Mouse (Mus musculus) cerebellum, adult 18-20 months (tissue): Measurements from ENCODE around the gene Polr2e.

ENCODE experiments used
- DNase-seq, 2 experiments: peaks; one replicate each; pipeline ENCODE4 v3.0.0; 2021

Polr2e gene

GRCm38 (mm10) chr10:80039559-80039979 lies at the start of gene Polr2e:
Gene Polr2e, minus strand, starts transcription at chr10:80039795.
- peak; percentile 96 to 97 for DNase-seq

- DNase-seq, result no peak
Measured at GRCm38 (mm10) chr10:80089146-80089545, 49.6 kb upstream of the Polr2e start.

- DNase-seq, result no peak
Measured at GRCm38 (mm10) chr10:80087483-80087882, 47.9 kb upstream of the Polr2e start.

GRCm38 (mm10) chr10:80086847-80087246 lies 47.3 kb upstream of the Polr2e start:
- DNase-seq, result peak; percentile 25 to 36

GRCm38 (mm10) chr10:80084817-80085487 lies 45.4 kb upstream of the Polr2e start:
- peak; percentile 61 to 65 for DNase-seq

GRCm38 (mm10) chr10:80081075-80081474 lies 41.5 kb upstream of the Polr2e start:
- no peak for DNase-seq

- DNase-seq, result no peak
Measured at GRCm38 (mm10) chr10:80080396-80081070, 40.9 kb upstream of the Polr2e start.

- no peak for DNase-seq
Measured at GRCm38 (mm10) chr10:80078366-80078765, 38.8 kb upstream of the Polr2e start.

GRCm38 (mm10) chr10:80077312-80077711 lies 37.7 kb upstream of the Polr2e start:
- no peak for DNase-seq

GRCm38 (mm10) chr10:80076386-80076785 lies 36.8 kb upstream of the Polr2e start:
- DNase-seq, result no peak

GRCm38 (mm10) chr10:80075924-80076323 lies 36.3 kb upstream of the Polr2e start:
- DNase-seq, result no peak

- peak; percentile 50 to 59 for DNase-seq
Measured at GRCm38 (mm10) chr10:80074813-80075601, 35.4 kb upstream of the Polr2e start.

- no peak for DNase-seq
Measured at GRCm38 (mm10) chr10:80072623-80073489, 33.3 kb upstream of the Polr2e start.

GRCm38 (mm10) chr10:80071516-80071900 lies 31.9 kb upstream of the Polr2e start:
- no peak for DNase-seq

GRCm38 (mm10) chr10:80070837-80071515 lies 31.4 kb upstream of the Polr2e start:
- DNase-seq, result peak; percentile 84 to 87

- no peak for DNase-seq
Measured at GRCm38 (mm10) chr10:80069948-80070450, 30.4 kb upstream of the Polr2e start.

- peak in 1 of 2 experiments; percentile 29 for DNase-seq
Measured at GRCm38 (mm10) chr10:80069251-80069650, 29.7 kb upstream of the Polr2e start.

- no peak for DNase-seq
Measured at GRCm38 (mm10) chr10:80063877-80064650, 24.5 kb upstream of the Polr2e start.

- no peak for DNase-seq
Measured at GRCm38 (mm10) chr10:80063104-80063503, 23.5 kb upstream of the Polr2e start.

- peak in 1 of 2 experiments; percentile 58 for DNase-seq
Measured at GRCm38 (mm10) chr10:80057683-80058326, 18.2 kb upstream of the Polr2e start.
